Comparison of ENCODE assay signal across 21 mouse cellular contexts in the genomic region with DNA sequence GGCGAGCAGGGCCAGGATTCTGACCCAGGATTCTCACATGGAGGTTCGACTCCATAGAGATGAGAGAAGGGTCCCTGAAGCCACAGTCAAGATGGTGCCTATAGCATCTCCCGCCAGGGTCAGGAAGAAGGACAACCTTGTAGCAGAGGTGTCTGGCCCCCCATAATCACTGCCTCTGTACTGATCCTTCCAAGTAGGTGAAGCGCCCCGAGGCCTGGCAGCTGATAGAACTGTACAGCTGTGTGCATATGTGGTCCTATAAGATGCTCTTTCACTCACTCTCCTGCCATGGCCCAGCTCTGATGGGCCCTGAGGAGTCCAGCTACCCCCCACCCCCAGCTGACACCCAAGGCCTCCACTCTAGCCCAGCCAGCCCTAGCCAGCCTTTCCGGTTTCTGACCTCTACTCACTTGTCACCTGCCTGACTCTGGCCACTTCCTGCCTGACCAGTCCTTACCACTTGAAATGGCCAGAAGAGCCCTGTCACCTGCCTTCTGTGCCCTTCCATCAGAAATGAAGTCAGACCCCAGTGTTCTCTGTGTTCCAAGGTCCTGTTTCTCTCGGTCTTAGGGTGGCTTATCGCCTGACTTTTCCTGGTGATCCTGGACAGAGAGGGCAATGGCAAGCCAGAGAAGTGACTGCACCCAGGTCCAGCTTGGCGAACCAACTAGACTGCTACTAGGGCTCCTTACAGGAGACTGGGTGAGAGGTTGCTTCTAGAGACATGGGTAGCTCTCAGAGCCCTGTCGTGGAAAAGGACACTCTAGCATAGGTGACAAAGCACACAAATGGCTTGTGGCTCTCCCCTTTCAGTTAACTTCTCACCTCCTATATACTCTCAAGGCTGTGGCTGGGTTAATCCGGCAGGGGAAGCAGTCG. TPM values are rescaled to one million over a fixed set of nuclear protein-coding genes. Genes with fewer than 3 reads are reported as not detected.
DNase-seq lines count a peak whose midpoint lies in the region; ATAC-seq lines count a peak whose summit lies in the region.
"Had no signal": no experiment of that assay in that cellular context is flagged by ENCODE, and none has a peak within 500 bp of the region (broad histone marks: within the 10 kb centered on the region; RNA-seq: fewer than 3 reads in every experiment).

No protein-coding gene starts in this region.

- peaks cover 82% of the 10 kb centered on the region for H3K4me1 ChIP-seq in hindbrain, embryonic 13.5 days (replicated peaks)
- no peaks in the 10 kb centered on the region for H3K4me1 ChIP-seq in hindbrain, embryonic 11.5 days (replicated peaks; ENCODE audit: control insufficient read depth, insufficient read depth, low read length)

- H3K4me2 ChIP-seq in hindbrain, embryonic 13.5 days: no peak overlapping the region
- no peak overlapping the region for H3K4me2 ChIP-seq in hindbrain, embryonic 11.5 days (replicated peaks; ENCODE audit: low read depth, low read length)
- H3K4me2 ChIP-seq: heart, embryonic 13.5 days; midbrain, embryonic 13.5 days; neural tube, embryonic 13.5 days; stomach, embryonic 15.5 days had no signal

- peak overlapping the region; percentile 13; the same call in 1 of the 2 replicates for H3K9ac ChIP-seq in hindbrain, embryonic 13.5 days
- H3K9ac ChIP-seq in hindbrain, embryonic 11.5 days (ENCODE audit: low read depth, low read length): no peak overlapping the region
- H3K9ac ChIP-seq: heart, embryonic 13.5 days; midbrain, embryonic 13.5 days; neural tube, embryonic 13.5 days; stomach, embryonic 15.5 days had no signal

- 0 out of 2 replicates have a peak, but pooled peaks cover 3% of the 10 kb centered on the region for H3K27me3 ChIP-seq in hindbrain, embryonic 13.5 days
- no peaks in the 10 kb centered on the region for H3K27me3 ChIP-seq in hindbrain, embryonic 11.5 days (ENCODE audit: control insufficient read depth, insufficient read depth, low read length)
- H3K27me3 ChIP-seq: neural tube, embryonic 13.5 days had no signal

- 92% methylated on average over 12 of the region's 12 CpGs for WGBS in hindbrain, embryonic 13.5 days
- 86% methylated on average over 12 of the region's 12 CpGs for WGBS in hindbrain, embryonic 11.5 days

- no peak for ATAC-seq in hindbrain, embryonic 13.5 days (ENCODE audit: low FRiP score)
- no peak for ATAC-seq in hindbrain, embryonic 11.5 days (ENCODE audit: low FRiP score)
- ATAC-seq: hindbrain, postnatal 0 days; intestine, postnatal 0 days; midbrain, embryonic 13.5 days had no signal

- no peak for DNase-seq in hindbrain, embryonic 11.5 days (ENCODE audit: low spot score)
- peak; percentile 45 for DNase-seq in cerebellum, adult 8-10 months
- peak; percentile 61 for DNase-seq in cerebellum, adult 9-11 months
- DNase-seq in lung, postnatal 25 days (ENCODE audit: low spot score): peak; percentile 64
- no peak for DNase-seq in adrenal gland, postnatal 14 days
- DNase-seq in yolk sac, embryonic 10.5 days (ENCODE audit: low spot score): no peak
- DNase-seq: adrenal gland, adult 2 months; gastrocnemius, postnatal 10 days; heart, adult 18-20 months; liver; right cerebral cortex, postnatal 25 days; thymus, adult 18-20 months; thymus, postnatal 4 days had no signal

- peak overlapping the region; percentile 8; the same call in 1 of the 2 replicates for H3K27ac ChIP-seq in hindbrain, embryonic 13.5 days
- no peak overlapping the region for H3K27ac ChIP-seq in hindbrain, embryonic 11.5 days (ENCODE audit: low read depth, low read length)
- H3K27ac ChIP-seq: midbrain, embryonic 13.5 days; neural tube, embryonic 13.5 days; stomach, embryonic 15.5 days had no signal

- no peaks in the 10 kb centered on the region for H3K9me3 ChIP-seq in hindbrain, embryonic 13.5 days
- no peaks in the 10 kb centered on the region for H3K9me3 ChIP-seq in hindbrain, embryonic 11.5 days (ENCODE audit: control insufficient read depth, low read length)
- H3K9me3 ChIP-seq: heart, embryonic 13.5 days; midbrain, embryonic 13.5 days; neural tube, embryonic 13.5 days; stomach, embryonic 15.5 days had no signal

- H3K36me3 ChIP-seq in hindbrain, embryonic 13.5 days: peaks cover 15% of the 10 kb centered on the region
- no peaks in the 10 kb centered on the region for H3K36me3 ChIP-seq in hindbrain, embryonic 11.5 days (ENCODE audit: control insufficient read depth, insufficient read depth, low read length)
- H3K36me3 ChIP-seq: midbrain, embryonic 13.5 days; stomach, embryonic 15.5 days had no signal

- H3K4me3 ChIP-seq in hindbrain, embryonic 13.5 days: no peak overlapping the region
- H3K4me3 ChIP-seq in hindbrain, embryonic 11.5 days (ENCODE audit: low read depth, low read length): no peak overlapping the region
- H3K4me3 ChIP-seq: heart, embryonic 13.5 days; layer of hippocampus, adult 2 months; midbrain, embryonic 13.5 days; neural tube, embryonic 13.5 days; stomach, embryonic 15.5 days had no signal

RNA-seq across cellular contexts. Expression of a gene that starts 6.6 kb away (rescaled TPM):
- 19.2 and 20.0 TPM in 2 replicates for polyA plus RNA-seq in hindbrain, embryonic 13.5 days (2015; fragmentation: Nextera tagmentation; extraction: Ambion mirVana)
- polyA plus RNA-seq in hindbrain, embryonic 11.5 days (2014; fragmentation: Nextera tagmentation; extraction: Ambion mirVana): 13.0 and 13.1 TPM in 2 replicates
- total RNA-seq in adrenal gland, postnatal 14 days (2021): 10.0 and 11.0 TPM in 2 replicates

Comparison
In these comparisons a context has a peak if more than half of its experiments do, and no peak if none do; other contexts are left out.
1. DNase-seq: peak in cerebellum, adult 8-10 months (single experiment), cerebellum, adult 9-11 months (single experiment) and lung, postnatal 25 days (single experiment); none in hindbrain, embryonic 11.5 days (single experiment), adrenal gland, postnatal 14 days (single experiment) and yolk sac, embryonic 10.5 days (single experiment).